Mouse (Mus musculus) left cerebral cortex, adult 9 months (tissue): Measurements from ENCODE around the gene Doc2g.

ENCODE experiments used
- DNase-seq, 2 experiments: peaks; one replicate each; pipeline ENCODE4 v3.0.0; 2022; ENCODE audit warnings: low spot score in 2 of 2

Doc2g gene

DNA sequence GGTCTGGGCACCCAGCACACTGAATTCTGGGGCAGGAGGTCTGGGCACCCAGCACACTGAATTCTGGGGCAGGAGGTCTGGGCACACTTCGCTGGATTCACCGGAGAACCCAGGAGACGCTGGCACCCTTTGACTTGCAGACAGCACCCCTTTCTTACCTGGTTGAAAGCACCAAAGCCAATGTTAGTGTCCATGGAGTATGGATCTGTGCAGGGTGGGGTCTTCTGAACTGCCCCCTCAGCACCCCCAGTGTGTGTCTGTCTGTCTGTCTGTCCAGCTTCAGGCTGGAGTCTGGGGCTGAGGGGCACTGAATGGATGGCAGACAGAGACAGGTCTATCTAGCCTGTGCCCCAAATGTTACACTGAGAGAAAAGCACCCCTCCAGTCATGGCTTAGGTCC is 11.6 kb upstream of the Doc2g start:
- DNase-seq, result no peak

DNA sequence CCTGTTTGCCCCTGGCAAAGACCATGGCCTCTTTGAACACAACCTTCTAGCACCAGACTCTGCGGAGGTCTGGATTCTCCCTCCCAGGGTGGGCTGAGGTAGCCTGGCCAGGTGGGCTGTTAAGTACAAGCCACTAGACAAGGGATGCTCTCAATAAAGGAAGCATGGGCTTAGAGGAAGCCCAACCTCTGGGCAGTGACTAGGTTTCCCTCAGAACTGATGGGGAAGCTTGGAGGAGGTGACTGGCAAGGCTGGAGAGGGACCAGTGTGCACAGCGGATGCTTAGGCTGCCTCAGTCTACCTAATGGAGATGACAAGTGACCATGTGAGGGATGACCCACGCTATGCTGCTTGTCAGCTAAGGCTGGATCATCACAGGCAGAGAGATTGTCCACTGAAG is 11.1 kb upstream of the Doc2g start:
- no peak for DNase-seq

DNA sequence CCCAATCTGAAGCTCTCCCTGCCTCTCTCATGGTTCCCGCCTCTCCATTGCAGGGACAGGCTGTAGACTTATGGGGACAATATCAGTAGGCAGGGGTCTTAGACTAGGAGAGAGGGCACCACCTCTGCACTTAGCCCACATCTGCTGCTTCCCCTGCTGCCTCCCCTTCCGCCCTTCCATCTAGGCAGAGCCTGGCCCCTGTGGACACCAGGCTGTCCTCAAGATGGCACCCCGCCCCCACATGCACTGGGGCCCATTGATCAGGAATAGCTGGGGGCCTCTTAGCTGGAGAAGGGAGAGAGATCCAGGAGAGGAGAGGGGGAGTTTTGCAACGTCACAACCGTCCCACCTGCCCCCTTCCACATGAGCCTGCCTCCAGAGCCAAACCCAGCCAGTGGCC is 10.7 kb upstream of the Doc2g start, which contains the start of gene Tbx10:
TSS of gene Tbx10 (plus strand) at position 337 of the 400 bp plus-strand sequence.
- DNase-seq, result no peak

DNA sequence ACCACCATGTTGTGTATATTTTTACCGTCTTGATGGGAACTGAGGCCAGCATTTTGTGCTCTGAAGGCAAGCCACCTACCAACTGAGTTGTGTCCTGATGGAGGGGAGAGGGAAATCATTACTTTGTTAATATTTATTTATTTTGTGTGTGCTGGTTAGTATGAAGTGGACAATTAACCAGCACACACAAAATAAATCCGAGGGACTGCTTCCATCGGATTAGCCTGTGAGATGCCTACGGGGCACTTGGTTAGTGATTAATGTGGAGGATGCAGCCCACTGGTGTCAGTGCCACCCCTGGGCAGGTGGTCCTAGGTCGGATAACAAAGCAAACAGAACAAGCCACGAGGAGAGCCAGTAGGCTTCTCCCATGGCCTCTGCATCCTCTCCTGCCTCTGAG is 8.2 kb upstream of the Doc2g start:
- no peak for DNase-seq

DNA sequence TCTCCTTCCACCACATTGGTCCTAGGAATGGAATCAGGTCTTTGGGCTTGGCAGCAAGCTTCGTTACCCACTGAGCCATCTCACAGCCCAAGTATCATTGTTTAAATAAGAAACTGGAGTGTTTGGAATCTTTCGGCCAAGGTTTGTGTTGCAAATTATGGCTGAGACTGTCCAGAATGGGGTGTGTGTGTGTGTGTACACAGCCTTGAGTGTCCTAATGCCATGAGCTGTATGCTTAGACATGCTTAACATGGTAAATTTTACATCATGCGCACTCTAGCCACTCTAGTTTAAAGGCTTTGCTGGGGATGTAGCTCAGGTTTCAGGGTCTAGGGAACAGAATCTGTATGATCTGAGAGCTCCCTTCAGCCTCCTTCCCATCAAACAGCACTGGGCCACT is 7.6 kb upstream of the Doc2g start:
- no peak for DNase-seq

DNA sequence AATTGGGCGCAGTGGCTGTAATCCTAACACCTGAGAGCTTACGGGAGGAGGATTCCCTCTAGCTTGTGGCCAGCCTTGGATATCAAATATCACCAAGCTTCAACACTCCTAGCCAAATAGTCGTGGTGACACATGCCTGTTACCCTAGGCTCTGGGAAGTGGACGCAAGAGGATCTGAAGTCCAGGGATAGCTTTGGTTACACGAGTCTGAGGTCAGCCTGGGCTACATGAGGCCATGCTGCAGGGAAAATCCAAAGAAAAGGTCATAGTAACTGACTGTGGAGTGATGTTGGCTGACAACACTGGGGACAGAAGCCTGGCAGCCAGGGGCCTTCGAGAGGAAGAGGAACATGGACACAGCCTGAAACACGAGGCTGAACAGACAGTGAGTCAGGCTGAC is 7.0 kb upstream of the Doc2g start:
- DNase-seq, result no peak

DNA sequence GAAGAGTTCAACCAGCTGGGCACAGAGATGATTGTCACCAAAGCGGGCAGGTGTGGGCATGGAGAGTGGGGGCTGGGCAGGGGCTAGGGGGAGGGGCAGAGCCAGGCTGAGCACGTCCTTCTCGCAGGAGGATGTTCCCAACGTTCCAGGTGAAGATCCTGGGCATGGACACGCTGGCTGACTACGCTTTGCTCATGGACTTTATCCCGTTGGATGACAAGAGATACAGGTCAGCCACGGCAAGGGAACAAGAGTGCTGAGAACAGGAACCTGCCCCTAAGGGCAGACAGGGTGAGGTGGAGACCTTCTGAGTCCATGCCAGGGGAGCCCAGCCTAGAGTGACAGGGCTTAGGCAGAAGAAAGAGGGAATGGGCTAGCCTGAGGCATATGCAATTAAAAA is 6.4 kb upstream of the Doc2g start:
- no peak for DNase-seq

DNA sequence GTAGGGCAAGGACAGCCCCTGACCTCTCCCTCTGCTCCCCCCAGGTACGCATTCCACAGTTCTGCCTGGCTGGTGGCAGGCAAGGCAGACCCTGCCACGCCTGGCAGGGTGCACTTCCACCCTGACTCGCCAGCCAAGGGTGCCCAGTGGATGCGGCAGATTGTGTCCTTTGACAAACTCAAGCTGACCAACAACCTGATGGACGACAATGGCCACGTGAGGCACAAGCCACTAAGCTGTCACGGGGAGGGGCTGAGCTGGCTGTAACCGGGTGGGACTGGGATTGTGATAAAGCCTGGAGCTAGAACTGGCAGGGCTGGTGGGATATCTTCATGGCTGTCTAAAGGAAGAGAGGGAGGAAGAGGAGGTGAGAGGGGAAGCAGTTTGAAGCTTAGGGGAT is 5.9 kb upstream of the Doc2g start:
- no peak for DNase-seq

DNA sequence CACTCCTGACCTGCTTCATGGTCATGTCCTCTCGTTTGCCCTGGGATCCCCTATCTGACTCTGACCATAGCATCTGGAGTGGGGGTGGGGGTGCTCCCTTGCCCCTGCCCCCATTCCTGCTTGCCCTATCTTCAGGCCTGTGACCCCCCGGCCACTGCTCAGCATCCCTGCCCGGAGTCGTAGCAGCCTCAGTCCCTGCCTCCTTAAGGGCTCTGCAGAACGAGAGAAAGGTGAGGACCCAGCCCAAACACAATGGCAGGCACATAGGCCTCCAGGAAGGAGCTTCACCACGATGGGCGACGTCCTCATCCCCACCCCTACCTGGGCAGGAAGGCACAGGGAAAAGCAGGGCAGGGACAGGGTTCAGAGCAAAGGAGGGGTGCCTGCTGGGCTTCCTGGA is 4.8 kb upstream of the Doc2g start:
- no peak for DNase-seq

DNA sequence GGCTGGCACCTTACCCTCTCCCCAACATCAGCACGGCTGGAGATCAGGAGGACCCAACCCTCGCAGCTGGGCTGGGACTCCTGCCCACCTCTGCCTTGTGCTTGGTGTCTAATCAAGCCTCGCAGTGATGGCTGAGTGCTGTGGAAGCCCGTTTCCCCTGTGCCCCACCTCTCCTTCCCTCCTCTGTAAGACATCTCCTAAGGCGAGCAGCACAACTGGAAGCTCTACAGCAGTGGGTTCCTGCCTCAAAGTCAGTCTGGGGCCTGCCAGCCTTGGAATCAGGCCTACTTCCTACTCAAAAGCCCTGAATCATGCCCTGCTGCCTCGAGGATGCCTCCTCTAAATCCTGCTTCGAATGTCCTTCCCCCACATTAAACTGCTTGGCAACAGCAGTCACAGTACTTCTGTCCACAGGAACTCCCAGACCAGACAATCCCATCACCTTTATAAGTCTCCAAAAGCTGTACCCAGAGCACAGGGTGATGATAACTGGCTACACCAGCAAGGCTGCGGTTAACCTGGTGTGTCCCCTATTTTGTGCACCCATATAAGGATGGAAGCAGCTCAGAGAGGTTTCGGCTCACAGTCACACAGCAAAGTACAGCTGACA is 3.9 kb upstream of the Doc2g start:
- no peak for DNase-seq

DNA sequence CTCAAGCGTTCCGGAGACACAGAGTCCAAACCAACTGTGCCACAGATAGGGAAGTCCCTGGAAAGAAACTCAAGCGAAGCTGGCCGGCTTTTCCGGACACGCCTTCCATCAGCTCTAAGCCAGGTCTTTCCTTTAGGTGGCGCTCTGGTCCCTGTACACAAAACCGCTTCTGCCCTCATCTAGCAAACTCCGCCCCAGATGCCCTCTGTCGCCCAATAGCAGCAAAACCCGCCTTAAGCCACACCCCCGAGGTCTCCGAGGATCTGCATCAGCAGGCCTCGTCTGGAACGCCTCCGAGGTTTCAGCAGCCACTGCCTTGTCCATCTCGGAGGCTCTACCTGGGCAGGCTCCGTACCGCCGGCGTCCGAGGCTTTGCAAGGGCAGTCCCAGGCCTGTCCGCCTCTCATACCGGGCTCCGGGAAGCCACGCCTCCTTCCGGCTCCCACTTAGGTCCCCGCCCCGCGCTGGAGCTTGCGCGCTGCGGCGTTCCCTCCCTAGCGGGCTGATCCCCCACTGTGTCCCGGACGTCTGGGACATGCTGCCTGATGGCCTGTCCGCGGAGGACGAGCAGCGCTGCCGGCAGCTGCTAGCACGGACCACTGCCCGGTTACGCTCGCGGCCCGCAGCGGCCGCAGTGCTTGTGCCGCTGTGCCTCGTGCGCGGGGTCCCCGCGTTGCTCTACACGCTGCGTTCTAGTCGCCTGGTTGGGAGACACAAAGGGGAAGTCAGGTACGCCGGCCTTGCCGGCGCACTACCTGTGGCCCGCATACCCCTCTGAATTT is 2.8 kb upstream of the Doc2g start, which contains the start of the genes Nudt8 and Gm49405:
TSS of gene Nudt8 (plus strand) at position 462 of the 782 bp plus-strand sequence.
TSS of gene Gm49405 (plus strand) at position 508 of the 782 bp plus-strand sequence.
- DNase-seq, result peak; percentile 90 to 98

DNA sequence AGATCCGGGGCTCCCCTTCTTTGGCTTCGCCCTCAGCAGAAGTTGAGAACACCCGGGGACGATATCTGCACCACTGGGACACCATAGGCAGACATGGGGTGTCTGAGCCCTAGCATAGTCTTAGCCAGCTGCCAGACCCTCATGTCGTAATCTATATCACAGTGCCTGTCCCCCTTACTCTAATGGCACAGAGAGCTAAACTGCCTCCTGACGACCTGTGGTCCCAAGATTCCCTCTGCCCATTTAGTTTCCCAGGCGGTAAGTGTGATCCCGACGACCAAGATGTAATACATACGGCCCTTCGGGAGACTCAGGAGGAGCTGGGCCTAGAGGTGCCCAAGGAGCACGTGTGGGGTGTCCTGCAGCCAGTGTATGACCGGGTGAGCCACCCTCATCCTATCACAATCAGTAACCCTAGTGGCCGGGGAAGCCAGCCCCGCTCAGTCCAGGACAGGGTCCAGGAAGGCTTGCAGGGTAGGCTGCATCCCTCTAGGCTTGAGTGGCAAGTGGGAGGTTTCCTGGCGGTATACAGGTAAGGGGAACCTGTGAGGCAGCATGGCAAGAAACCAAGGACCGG is 2.1 kb upstream of the Doc2g start:
- no peak for DNase-seq

DNA sequence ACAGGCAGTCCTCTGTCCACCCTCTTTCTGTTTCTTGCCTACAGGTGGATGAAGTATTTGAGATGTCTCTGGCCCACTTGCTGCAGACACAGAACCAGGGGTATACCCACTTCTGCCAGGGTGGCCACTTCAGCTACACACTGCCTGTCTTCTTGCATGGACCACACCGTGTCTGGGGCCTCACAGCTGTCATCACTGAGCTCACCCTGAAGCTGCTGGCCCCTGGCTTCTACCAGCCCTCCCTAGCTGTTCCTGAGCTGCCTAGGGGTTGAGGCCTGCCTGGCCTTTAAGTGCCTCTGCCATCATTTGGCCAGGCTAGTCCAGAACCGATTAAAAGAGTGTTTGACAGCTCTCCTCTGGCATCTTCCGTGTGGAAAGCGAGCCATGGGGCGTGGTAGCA is 1.4 kb upstream of the Doc2g start:
- DNase-seq, result no peak

DNA sequence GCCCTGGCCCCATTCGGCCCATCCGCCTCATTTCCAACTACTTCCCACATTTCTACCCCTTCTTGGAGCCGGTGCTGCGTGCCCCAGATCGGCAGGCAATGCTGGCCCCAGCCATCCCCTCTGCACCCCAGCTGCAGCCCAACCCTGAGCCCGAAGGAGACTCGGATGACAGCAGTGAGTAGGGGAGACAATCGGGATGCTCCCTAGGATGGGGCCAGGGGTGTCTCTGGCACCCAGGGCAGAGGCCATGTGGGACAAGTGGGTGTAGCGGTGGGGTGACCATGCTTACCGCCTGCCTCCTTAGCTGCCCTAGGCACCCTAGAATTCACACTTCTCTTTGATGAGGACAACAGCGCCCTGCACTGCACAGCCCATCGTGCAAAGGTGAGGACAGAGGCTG is 528 bp downstream of the Doc2g start:
- DNase-seq, result no peak

DNA sequence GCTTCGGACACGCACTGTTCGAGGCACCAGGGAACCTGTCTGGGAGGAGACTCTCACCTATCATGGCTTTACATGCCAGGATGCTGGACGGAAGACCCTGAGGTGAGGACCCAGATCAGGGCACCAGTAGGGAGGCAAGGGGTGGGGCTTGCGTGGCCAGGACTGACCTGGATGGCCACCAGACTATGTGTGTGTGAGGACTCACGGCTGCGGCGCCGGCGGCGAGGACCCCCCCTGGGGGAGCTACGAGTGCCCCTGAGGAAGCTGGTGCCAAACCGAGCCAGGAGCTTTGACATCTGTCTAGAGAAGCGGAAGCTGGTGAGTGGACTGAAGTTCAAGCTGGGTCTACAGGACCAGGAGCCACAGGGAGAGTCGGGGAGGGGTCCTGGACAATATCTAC is 1.2 kb downstream of the Doc2g start:
- no peak for DNase-seq

DNA sequence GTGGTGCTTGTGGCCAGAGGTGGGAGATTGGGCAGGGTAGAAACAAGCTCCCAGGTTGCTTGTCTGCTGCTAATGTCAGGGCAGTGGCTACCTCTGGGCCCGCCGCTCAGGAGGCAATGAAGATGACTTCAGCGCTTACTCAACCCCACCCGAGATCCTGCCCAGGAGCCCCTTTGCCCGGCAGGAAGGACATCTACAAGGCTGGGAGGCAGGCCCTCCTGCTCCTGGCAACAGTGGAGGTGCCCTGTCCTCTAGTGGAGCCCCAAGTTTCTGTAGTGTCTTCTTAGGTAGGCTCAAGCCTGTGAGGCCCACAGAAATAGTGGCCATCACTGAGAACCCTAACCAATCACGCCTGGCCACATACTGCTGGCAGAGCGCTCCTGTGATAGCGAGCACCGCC is 2.0 kb downstream of the Doc2g start:
- no peak for DNase-seq

DNA sequence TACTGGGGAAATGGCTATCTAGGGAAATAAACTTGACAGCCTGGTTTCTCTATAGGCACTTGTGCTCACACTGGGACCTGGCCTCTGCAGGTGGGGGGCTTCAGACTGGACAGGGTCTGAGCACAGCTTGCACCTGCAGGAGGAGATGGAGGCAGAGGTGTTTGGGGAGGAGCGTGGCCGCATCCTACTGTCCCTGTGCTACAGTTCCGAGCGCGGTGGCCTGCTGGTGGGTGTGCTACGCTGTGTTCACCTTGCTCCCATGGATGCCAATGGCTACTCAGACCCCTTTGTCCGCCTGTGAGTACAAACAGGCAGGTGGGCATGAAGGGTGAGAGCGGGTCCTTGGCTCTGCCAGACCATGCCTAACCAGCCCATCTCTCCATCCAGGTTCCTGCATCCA is 2.9 kb downstream of the Doc2g start:
- DNase-seq, result no peak

DNA sequence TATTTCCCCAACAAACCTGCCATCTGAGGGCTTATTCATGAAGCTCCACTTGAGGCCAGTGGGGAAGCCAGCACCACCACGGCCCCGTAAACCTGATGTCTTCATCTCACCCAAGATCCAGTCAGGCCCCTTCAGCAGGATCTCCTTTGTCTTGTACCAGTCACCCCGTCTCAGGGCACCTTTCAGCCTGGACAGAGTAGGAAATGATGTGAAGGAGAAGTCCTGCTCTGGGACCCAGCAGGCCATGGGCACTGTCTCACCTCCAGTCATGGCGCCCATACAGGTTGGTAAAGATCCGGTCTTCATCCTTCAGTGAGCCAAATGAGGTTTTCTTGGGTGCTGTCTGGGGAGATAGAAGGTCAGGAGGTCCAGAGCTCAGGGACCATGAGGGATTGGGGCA is 8.0 kb downstream of the Doc2g start:
- no peak for DNase-seq

DNA sequence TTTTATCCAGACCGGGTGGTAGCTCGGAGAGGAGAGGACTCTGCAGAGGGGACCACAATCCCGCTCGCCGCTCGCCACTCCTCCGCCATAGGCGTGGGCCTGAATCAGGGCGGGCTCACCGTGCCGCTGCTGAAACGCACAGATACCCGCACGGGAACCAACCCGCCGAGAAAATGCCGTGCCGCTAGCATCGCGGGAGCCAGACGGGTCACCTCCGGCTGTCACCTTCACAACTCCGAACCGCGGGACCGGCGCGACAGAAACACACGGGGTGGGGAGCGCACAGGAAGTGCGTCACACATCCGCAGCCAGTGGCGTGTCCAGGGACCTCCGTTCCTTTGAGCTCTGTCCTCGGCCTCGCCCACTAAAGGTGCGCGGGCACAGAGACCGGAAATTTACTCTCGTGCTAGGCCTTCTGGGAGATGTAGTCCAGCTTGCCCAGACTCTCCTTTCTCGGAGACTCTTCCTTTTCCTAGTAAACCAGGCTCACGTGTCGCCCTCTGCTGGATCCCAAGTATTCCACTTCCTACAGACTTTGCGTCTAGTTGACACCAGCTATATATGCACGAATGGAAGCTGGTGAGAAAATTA is 9.4 kb downstream of the Doc2g start, which contains the start of gene Ndufv1:
TSS of gene Ndufv1 (minus strand) at position 375 of the 591 bp plus-strand sequence.
- DNase-seq, result peak; percentile 98 to 99

DNA sequence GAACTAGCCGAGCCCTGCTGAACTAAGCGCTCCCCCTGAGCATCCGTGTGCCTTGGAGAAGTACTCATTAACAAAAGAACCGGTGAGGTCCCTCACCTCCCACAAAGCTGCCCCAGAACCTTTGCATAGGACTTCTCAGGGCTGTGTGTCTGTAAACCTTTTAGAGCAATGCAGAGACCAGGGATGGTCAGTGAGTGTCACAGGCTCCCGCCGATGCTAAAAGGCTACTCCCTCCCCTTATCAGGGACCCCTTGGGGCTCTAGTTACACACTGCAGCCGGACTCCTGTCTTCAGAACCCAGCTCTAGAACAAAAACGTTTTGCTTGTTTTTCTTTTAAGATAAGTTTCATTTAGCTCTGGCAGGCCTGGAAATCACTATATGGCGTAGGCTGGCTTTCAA is 10.0 kb downstream of the Doc2g start:
- no peak for DNase-seq

DNA sequence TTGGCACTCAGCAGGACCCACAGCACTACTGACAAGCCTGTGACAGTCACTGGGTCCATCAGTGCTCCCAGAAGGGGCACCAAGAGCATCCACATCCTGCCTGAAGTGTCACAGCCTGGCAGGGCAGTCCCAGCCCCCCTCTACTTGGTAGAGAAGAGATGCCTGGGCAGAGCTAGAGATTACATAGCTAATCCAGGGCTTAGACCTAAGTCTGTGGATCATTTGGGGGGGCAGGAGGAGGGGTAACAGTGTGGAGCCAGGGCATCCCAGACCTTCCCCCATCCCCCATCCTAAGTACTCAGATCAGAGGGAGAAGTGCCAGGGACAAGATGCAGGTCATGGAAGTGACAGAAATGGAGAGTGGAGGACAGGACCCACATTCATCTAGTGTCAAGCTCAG is 11.7 kb downstream of the Doc2g start:
- no peak for DNase-seq

DNA sequence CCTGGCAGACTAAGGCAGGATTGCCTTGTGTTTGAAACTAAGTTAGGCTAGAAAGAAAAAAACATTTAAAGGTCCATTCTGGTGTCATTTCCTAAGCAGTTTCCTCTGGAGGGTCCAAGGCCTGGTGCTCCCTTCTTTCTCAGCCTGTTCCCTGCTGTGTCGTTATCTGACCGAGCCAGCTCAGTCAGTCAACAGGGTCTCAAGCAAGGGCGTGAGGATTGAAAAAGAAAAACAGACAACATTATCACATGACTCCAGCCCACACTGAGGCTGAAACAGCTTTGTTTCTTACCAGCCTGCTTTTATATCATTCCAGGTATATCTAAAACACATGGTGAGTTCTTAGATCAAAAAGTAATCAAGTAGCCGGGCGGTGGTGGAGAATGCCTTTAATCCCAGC is 12.5 kb downstream of the Doc2g start:
- DNase-seq, result no peak
